In genomic region chr13:12711471-12712273, GRCm38 (mm10) we compare ENCODE assay signal across 22 mouse cellular contexts.
A peak's percentile ranks its signal among the peaks of the same experiment; 100 is the strongest.
DNase-seq lines count a peak whose midpoint lies in the region; ATAC-seq and TF ChIP-seq lines count a peak whose summit lies in the region.
"Had no signal": no experiment of that assay in that cellular context is flagged by ENCODE, and none has a peak within 500 bp of the region (broad histone marks: within the 10 kb centered on the region; RNA-seq: fewer than 3 reads in every experiment).

No protein-coding gene starts in this region.

- H3K9me3 ChIP-seq in hindbrain, postnatal 0 days (ENCODE audit: low read length), result no peaks in the 10 kb centered on the region
- no peaks in the 10 kb centered on the region for H3K9me3 ChIP-seq in hindbrain, embryonic 13.5 days
- no peaks in the 10 kb centered on the region for H3K9me3 ChIP-seq in limb, embryonic 12.5 days
- H3K9me3 ChIP-seq: forebrain, embryonic 10.5 days; limb, embryonic 15.5 days; neural tube, embryonic 15.5 days; stomach, embryonic 15.5 days had no signal

- no peaks in the 10 kb centered on the region for H3K36me3 ChIP-seq in hindbrain, postnatal 0 days (ENCODE audit: insufficient read depth, low read length)
- H3K36me3 ChIP-seq in hindbrain, embryonic 13.5 days, result no peaks in the 10 kb centered on the region
- no peaks in the 10 kb centered on the region for H3K36me3 ChIP-seq in spleen, adult 2 months (ENCODE audit: control insufficient read depth, insufficient read depth, low read length)
- H3K36me3 ChIP-seq in limb, embryonic 12.5 days, result no peaks in the 10 kb centered on the region
- H3K36me3 ChIP-seq: forebrain, embryonic 10.5 days; limb, embryonic 15.5 days; neural tube, embryonic 15.5 days; stomach, embryonic 15.5 days had no signal

- TF ChIP-seq CTCF in hindbrain, postnatal 0 days (IDR thresholded peaks at IDR 0.05; ENCODE audit: low read depth), result no peak
- no peak for TF ChIP-seq CTCF in spleen, adult 2 months (IDR thresholded peaks at IDR 0.05; ENCODE audit: extremely low read depth, insufficient read depth, insufficient read length, insufficient replicate concordance)

- H3K9ac ChIP-seq in hindbrain, postnatal 0 days (replicated peaks; ENCODE audit: low read length), result no peak overlapping the region
- no peak overlapping the region for H3K9ac ChIP-seq in hindbrain, embryonic 13.5 days
- no peak overlapping the region for H3K9ac ChIP-seq in limb, embryonic 12.5 days (replicated peaks)
- H3K9ac ChIP-seq: limb, embryonic 15.5 days; liver, embryonic 14.5 days; neural tube, embryonic 15.5 days; stomach, embryonic 15.5 days had no signal

- 0 out of 2 replicates have a peak, but pooled peaks have one; percentile 15 for ATAC-seq in hindbrain, postnatal 0 days
- ATAC-seq in hindbrain, embryonic 13.5 days (ENCODE audit: low FRiP score), result no peak
- ATAC-seq in limb, embryonic 12.5 days (ENCODE audit: insufficient number of reproducible peaks, insufficient read depth, low FRiP score, low TSS enrichment, low read depth), result peak; percentile 22; the same call in 1 of the 2 replicates
- ATAC-seq in frontal cortex, adult (ENCODE audit: low TSS enrichment), result no peak
- ATAC-seq: forebrain, embryonic 16.5 days; inflammation-experienced regulatory T-cells, adult 6 months had no signal

- no peak overlapping the region for H3K27ac ChIP-seq in hindbrain, postnatal 0 days
- no peak overlapping the region for H3K27ac ChIP-seq in hindbrain, embryonic 13.5 days
- peak overlapping the region; percentile 77 for H3K27ac ChIP-seq in spleen, adult 2 months (ENCODE audit: insufficient read depth, low read length)
- no peak overlapping the region for H3K27ac ChIP-seq in limb, embryonic 12.5 days
- H3K27ac ChIP-seq: forebrain, embryonic 10.5 days; layer of hippocampus, adult 2 months; limb, embryonic 15.5 days; liver, embryonic 14.5 days; macrophage; neural tube, embryonic 15.5 days; stomach, embryonic 15.5 days had no signal

- H3K4me3 ChIP-seq in hindbrain, postnatal 0 days (ENCODE audit: low read length), result no peak overlapping the region
- H3K4me3 ChIP-seq in hindbrain, embryonic 13.5 days, result no peak overlapping the region
- no peak overlapping the region for H3K4me3 ChIP-seq in spleen, adult 2 months (ENCODE audit: extremely low read depth, insufficient read depth, insufficient read length)
- H3K4me3 ChIP-seq in limb, embryonic 12.5 days (replicated peaks), result no peak overlapping the region
- H3K4me3 ChIP-seq: forebrain, embryonic 10.5 days; layer of hippocampus, adult 2 months; limb, embryonic 15.5 days; neural tube, embryonic 15.5 days; stomach, embryonic 15.5 days had no signal

- no peak for TF ChIP-seq POLR2A in spleen, adult 2 months (IDR thresholded peaks at IDR 0.05; ENCODE audit: low read depth, low read length)

- no peaks in the 10 kb centered on the region for H3K4me1 ChIP-seq in hindbrain, postnatal 0 days (ENCODE audit: insufficient read depth, low read length)
- H3K4me1 ChIP-seq in hindbrain, embryonic 13.5 days (replicated peaks), result no peaks in the 10 kb centered on the region
- peaks cover 4% of the 10 kb centered on the region; the same call in 1 of the 2 replicates for H3K4me1 ChIP-seq in spleen, adult 2 months (ENCODE audit: control insufficient read depth, insufficient read depth, insufficient read length)
- H3K4me1 ChIP-seq in limb, embryonic 12.5 days (replicated peaks), result no peaks in the 10 kb centered on the region
- H3K4me1 ChIP-seq: limb, embryonic 15.5 days; neural tube, embryonic 15.5 days; stomach, embryonic 15.5 days had no signal

- no peak overlapping the region for H3K4me2 ChIP-seq in hindbrain, postnatal 0 days (ENCODE audit: low read depth, low read length)
- no peak overlapping the region for H3K4me2 ChIP-seq in hindbrain, embryonic 13.5 days
- no peak overlapping the region for H3K4me2 ChIP-seq in limb, embryonic 12.5 days
- H3K4me2 ChIP-seq: limb, embryonic 15.5 days; neural tube, embryonic 15.5 days; stomach, embryonic 15.5 days had no signal

- H3K27me3 ChIP-seq in hindbrain, postnatal 0 days (ENCODE audit: insufficient read depth, low read length), result no peaks in the 10 kb centered on the region
- no peaks in the 10 kb centered on the region for H3K27me3 ChIP-seq in hindbrain, embryonic 13.5 days
- no peaks in the 10 kb centered on the region for H3K27me3 ChIP-seq in spleen, adult 2 months (ENCODE audit: control insufficient read depth, insufficient read depth, low read length)
- H3K27me3 ChIP-seq in limb, embryonic 12.5 days, result no peaks in the 10 kb centered on the region
- H3K27me3 ChIP-seq: limb, embryonic 15.5 days; neural tube, embryonic 15.5 days; stomach, embryonic 15.5 days had no signal

- WGBS in hindbrain, postnatal 0 days, result 64% methylated on average over 7 of the region's 7 CpGs
- WGBS in hindbrain, embryonic 13.5 days, result 60% methylated on average over 7 of the region's 7 CpGs
- 67% methylated on average over 7 of the region's 7 CpGs for WGBS in spleen, adult 2 months
- 62% methylated on average over 7 of the region's 7 CpGs for WGBS in limb, embryonic 12.5 days

- DNase-seq in hindbrain, postnatal 0 days (ENCODE audit: low spot score), result no peak
- DNase-seq in spleen, adult 2 months (ENCODE audit: low read depth in 1 of 2, low spot score in 2 of 2), result peak; percentile 8 to 33
- DNase-seq in spleen, postnatal 14 days (ENCODE audit: low spot score in 2 of 2), result no peak
- DNase-seq in thymus, adult 18-20 months, result no peak
- DNase-seq: adrenal gland, postnatal 36 days; cerebellum, adult 9-10 months; gastrocnemius, postnatal 25 days; kidney, adult 18-20 months; kidney, postnatal 10 days; thymus, postnatal 4 days had no signal

Comparison
In these comparisons a context has a peak if more than half of its experiments do, and no peak if none do; other contexts are left out.
1. ATAC-seq: peak in hindbrain, postnatal 0 days (single experiment) and limb, embryonic 12.5 days (single experiment); none in hindbrain, embryonic 13.5 days (single experiment) and frontal cortex, adult (single experiment).
2. DNase-seq: peak in spleen, adult 2 months (2 of 2); none in hindbrain, postnatal 0 days (single experiment), spleen, postnatal 14 days (0 of 2) and thymus, adult 18-20 months (0 of 2).